Mouse (Mus musculus) erythroblast, embryonic 14.5 days (primary cell): ENCODE measurements at regions not wholly inside any gene's neighbourhood (a gene's known extent, or its start where the extent isn't known, plus 50 kb on each side); places are given as distances from the start of the nearest gene placed in this dataset.

Experiments used
- GATA1 ChIP-seq: IDR thresholded peaks from 2 replicates; pipeline ENCODE4 v1.6.1; 2012; ENCODE audit warnings: low read length, inconsistent platforms, mixed read lengths
- TAL1 ChIP-seq: IDR thresholded peaks from 3 replicates; pipeline ENCODE4 v1.6.1; 2012; ENCODE audit warnings: low read length, inconsistent platforms, mixed read lengths

GRCm38 (mm10) chr1:35137907-35138306 lies 288.1 kb downstream of the Plekhb2 start:
- TF ChIP-seq TAL1 (no peak), GATA1 (no peak)
